Mouse (Mus musculus) left cerebral cortex, adult 8-10 months (tissue): ENCODE measurements at regions not wholly inside any gene's neighbourhood (a gene's known extent, or its start where the extent isn't known, plus 50 kb on each side); places are given as distances from the start of the nearest gene placed in this dataset.

Experiments
- DNase-seq, 2 experiments: peaks; one replicate each; pipeline ENCODE4 v3.0.0; 2022; ENCODE audit warnings: low spot score in 2 of 2

- DNase-seq: no peak
These were observed 473.0 kb downstream of the Hs3st4 start for GRCm38 (mm10) chr7:124455659-124456058.

GRCm38 (mm10) chr7:124487326-124487725 is 504.7 kb downstream of the Hs3st4 start:
- no peak for DNase-seq

- DNase-seq: no peak
These were observed 508.6 kb downstream of the Hs3st4 start for GRCm38 (mm10) chr7:124491109-124491793.

- no peak for DNase-seq
These were observed 509.3 kb downstream of the Hs3st4 start for GRCm38 (mm10) chr7:124491851-124492390.

GRCm38 (mm10) chr7:124500636-124501035 is 518.0 kb downstream of the Hs3st4 start:
- no peak for DNase-seq

GRCm38 (mm10) chr7:124502760-124503159 is 520.1 kb downstream of the Hs3st4 start:
- DNase-seq: no peak

GRCm38 (mm10) chr7:124549038-124549437 is 566.4 kb downstream of the Hs3st4 start:
- DNase-seq: no peak

- no peak for DNase-seq
These were observed 574.5 kb downstream of the Hs3st4 start for GRCm38 (mm10) chr7:124557213-124557612.

GRCm38 (mm10) chr7:124570804-124571203 is 588.1 kb downstream of the Hs3st4 start:
- DNase-seq: no peak

GRCm38 (mm10) chr7:124573666-124574065 is 591.0 kb downstream of the Hs3st4 start:
- no peak for DNase-seq

- DNase-seq: no peak
These were observed 598.7 kb downstream of the Hs3st4 start for GRCm38 (mm10) chr7:124581342-124581741.

GRCm38 (mm10) chr7:124585296-124585695 is 602.6 kb downstream of the Hs3st4 start:
- no peak for DNase-seq

- DNase-seq: no peak
These were observed 608.7 kb downstream of the Hs3st4 start for GRCm38 (mm10) chr7:124591369-124591768.

- no peak for DNase-seq
These were observed 610.8 kb downstream of the Hs3st4 start for GRCm38 (mm10) chr7:124593462-124593861.

- no peak for DNase-seq
These were observed 618.1 kb downstream of the Hs3st4 start for GRCm38 (mm10) chr7:124600767-124601166.

GRCm38 (mm10) chr7:124604581-124604980 is 621.9 kb downstream of the Hs3st4 start:
- DNase-seq: no peak

- DNase-seq: no peak
These were observed 623.3 kb downstream of the Hs3st4 start for GRCm38 (mm10) chr7:124605978-124606377.

- DNase-seq: no peak
These were observed 624.4 kb downstream of the Hs3st4 start for GRCm38 (mm10) chr7:124607061-124607460.

GRCm38 (mm10) chr7:124610437-124610836 is 627.8 kb downstream of the Hs3st4 start:
- DNase-seq: no peak

- DNase-seq: no peak
These were observed 664.5 kb downstream of the Hs3st4 start for GRCm38 (mm10) chr7:124647131-124647530.

GRCm38 (mm10) chr7:124667180-124667968 is 684.7 kb downstream of the Hs3st4 start:
- DNase-seq: no peak

- DNase-seq: no peak
These were observed 685.4 kb downstream of the Hs3st4 start for GRCm38 (mm10) chr7:124668058-124668457.

GRCm38 (mm10) chr7:124670477-124670876 is 687.8 kb downstream of the Hs3st4 start:
- DNase-seq: no peak
